Mouse (Mus musculus) lung, postnatal 0 days (tissue): ENCODE measurements around the gene Tmem190.

Experiments
- CTCF ChIP-seq: IDR thresholded peaks from 2 replicates; pipeline ENCODE4 v1.5.1; 2016; ENCODE audit warnings: antibody characterized with exemption, mild to moderate bottlenecking
- EP300 ChIP-seq: IDR thresholded peaks from 2 replicates; pipeline ENCODE4 v1.6.1; 2016; ENCODE audit warnings: antibody characterized with exemption, mild to moderate bottlenecking, control low read depth

GRCm38 (mm10) chr7:4789436-4789935 is 6.7 kb downstream of the Tmem190 start, which contains the start of gene Tmem238:
- no peak for TF ChIP-seq CTCF
- TF ChIP-seq EP300, result no peak
